Mouse (Mus musculus) urinary bladder, postnatal 10 days (tissue): ENCODE measurements around the gene Gm20737.
"Not testable (repeated sequence)": the region's sequence is repeated elsewhere in the genome, so short reads cannot be mapped to it uniquely, and the experiment has no call there.

Source experiments
- DNase-seq: peaks from one replicate; pipeline ENCODE4 v3.0.0; 2022; ENCODE audit warnings: low spot score

Gene Gm20737

DNA sequence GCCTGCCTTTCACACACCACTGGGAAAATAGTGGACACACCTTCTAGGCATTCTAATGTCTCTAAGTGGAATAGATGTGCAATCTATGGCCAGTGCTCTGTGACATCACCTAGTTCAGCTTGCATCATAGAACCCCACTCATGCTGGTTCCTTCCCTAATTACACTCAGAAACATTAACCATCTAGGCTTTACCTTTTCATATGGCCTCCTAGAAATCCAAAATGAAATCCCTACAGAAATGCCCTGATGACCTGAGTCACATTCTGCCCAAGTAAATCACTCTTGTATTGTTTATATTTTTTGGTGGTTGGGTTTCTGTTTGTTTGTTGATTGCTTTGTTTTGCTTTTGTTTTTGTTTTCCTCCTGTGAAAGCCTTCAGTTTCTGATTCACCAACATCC, at the start of gene Gm20737:
Gm20737 (minus strand) TSS at position 101 of the 400 bp plus-strand sequence.
- not testable (repeated sequence) for DNase-seq

DNA sequence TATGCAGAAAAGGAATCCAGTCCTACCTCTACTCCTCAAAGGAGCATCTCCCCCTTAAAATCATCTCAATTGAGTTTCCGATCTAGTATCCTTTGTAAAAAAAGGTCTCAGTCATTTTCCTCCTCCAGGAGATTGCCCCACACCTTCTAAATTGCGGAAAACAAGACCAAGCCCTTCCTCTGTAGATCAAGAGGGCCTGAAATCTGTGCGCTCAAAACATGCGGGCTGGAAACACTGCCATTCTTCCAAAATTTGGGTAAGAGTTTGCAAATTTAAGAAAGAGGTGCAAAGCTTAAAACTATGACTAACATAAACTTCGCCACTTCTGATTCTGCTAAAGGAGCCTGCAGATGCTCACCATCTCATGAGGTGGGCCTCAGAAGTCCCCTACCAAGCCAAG, 17.3 kb upstream of the Gm20737 start, which contains the start of gene Gm21775:
Gm21775 (plus strand) TSS at position 301 of the 400 bp plus-strand sequence.
- not testable (repeated sequence) for DNase-seq
